Comparison of ENCODE assay signal across 20 mouse cellular contexts in the genomic region with DNA sequence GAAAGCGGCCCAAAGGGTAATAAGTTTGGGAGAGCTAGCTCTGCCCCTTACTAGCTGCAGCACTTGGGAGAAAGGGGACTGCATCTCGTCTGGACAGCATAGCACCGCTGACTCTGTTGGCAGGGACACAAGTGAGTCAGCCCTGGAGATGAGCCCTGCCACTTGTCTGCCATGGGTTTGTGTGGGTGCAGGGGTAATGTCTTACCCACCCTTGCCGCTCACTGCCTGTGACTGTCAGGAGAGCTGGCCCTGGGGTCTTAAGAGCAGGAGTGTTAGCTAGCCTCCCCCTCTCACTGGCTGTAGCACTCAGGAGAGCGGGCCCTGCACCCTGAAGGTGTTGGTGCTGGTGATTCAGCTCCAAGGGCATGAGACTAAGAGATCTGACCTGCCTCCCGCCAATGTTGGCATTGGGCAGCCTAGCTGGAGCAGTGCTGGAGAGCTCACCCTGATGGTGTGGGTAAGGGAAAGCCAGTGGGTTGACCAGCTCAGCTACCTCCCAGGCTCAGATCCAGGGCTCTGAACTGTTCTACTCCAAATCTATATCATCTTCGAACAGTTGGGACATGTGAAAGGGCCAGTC.
A peak's percentile ranks its signal among the peaks of the same experiment; 100 is the strongest.
DNase-seq lines count a peak whose midpoint lies in the region; ATAC-seq and TF ChIP-seq lines count a peak whose summit lies in the region.
"Had no signal": no experiment of that assay in that cellular context is flagged by ENCODE, and none has a peak within 500 bp of the region (broad histone marks: within the 10 kb centered on the region; RNA-seq: fewer than 3 reads in every experiment).

No protein-coding gene starts in this region.

- no peak for TF ChIP-seq CTCF in midbrain, postnatal 0 days (IDR thresholded peaks at IDR 0.05)
- no peak for TF ChIP-seq CTCF in left cerebral cortex, adult 2 months (IDR thresholded peaks at IDR 0.05)

- H3K27ac ChIP-seq in midbrain, embryonic 11.5 days (ENCODE audit: low read depth, low read length) = no peak overlapping the region
- no peak overlapping the region for H3K27ac ChIP-seq in midbrain, postnatal 0 days (ENCODE audit: low read depth, low read length)
- H3K27ac ChIP-seq in midbrain, embryonic 16.5 days (ENCODE audit: low read length) = no peak overlapping the region
- H3K27ac ChIP-seq in kidney, embryonic 15.5 days = no peak overlapping the region
- H3K27ac ChIP-seq in left cerebral cortex, adult 2 months = no peak overlapping the region
- H3K27ac ChIP-seq: heart, embryonic 15.5 days; hindbrain, embryonic 12.5 days; limb, embryonic 15.5 days had no signal

- H3K9ac ChIP-seq in midbrain, embryonic 11.5 days (ENCODE audit: low read length) = no peak overlapping the region
- H3K9ac ChIP-seq in midbrain, postnatal 0 days (replicated peaks; ENCODE audit: low read length, poor library complexity, severe bottlenecking) = no peak overlapping the region
- no peak overlapping the region for H3K9ac ChIP-seq in midbrain, embryonic 16.5 days (ENCODE audit: low read depth, low read length)
- H3K9ac ChIP-seq in kidney, embryonic 15.5 days = no peak overlapping the region
- H3K9ac ChIP-seq: heart, embryonic 15.5 days; hindbrain, embryonic 12.5 days; limb, embryonic 15.5 days; liver, postnatal 0 days had no signal

- no peaks in the 10 kb centered on the region for H3K36me3 ChIP-seq in midbrain, embryonic 11.5 days (ENCODE audit: control insufficient read depth, insufficient read depth, low read length)
- H3K36me3 ChIP-seq in midbrain, postnatal 0 days (ENCODE audit: insufficient read depth, low read length) = no peaks in the 10 kb centered on the region; the same call in 1 of the 2 replicates
- H3K36me3 ChIP-seq in midbrain, embryonic 16.5 days (ENCODE audit: control insufficient read depth, insufficient read depth, low read length) = no peaks in the 10 kb centered on the region
- peaks cover 11% of the 10 kb centered on the region for H3K36me3 ChIP-seq in kidney, embryonic 15.5 days
- H3K36me3 ChIP-seq: hindbrain, embryonic 12.5 days had no signal

- H3K4me2 ChIP-seq in midbrain, embryonic 11.5 days = no peak overlapping the region
- H3K4me2 ChIP-seq in midbrain, postnatal 0 days (ENCODE audit: low read depth, low read length, poor library complexity, severe bottlenecking) = no peak overlapping the region
- H3K4me2 ChIP-seq in midbrain, embryonic 16.5 days (ENCODE audit: low read length) = no peak overlapping the region
- no peak overlapping the region for H3K4me2 ChIP-seq in kidney, embryonic 15.5 days
- H3K4me2 ChIP-seq: heart, embryonic 15.5 days; hindbrain, embryonic 12.5 days; limb, embryonic 15.5 days had no signal

- no peaks in the 10 kb centered on the region for H3K9me3 ChIP-seq in midbrain, embryonic 11.5 days (ENCODE audit: control insufficient read depth, low read length)
- H3K9me3 ChIP-seq in midbrain, postnatal 0 days (ENCODE audit: low read length) = no peaks in the 10 kb centered on the region
- H3K9me3 ChIP-seq in midbrain, embryonic 16.5 days (replicated peaks; ENCODE audit: control insufficient read depth, low read length, poor library complexity, severe bottlenecking) = no peaks in the 10 kb centered on the region
- H3K9me3 ChIP-seq in kidney, embryonic 15.5 days (replicated peaks) = no peaks in the 10 kb centered on the region
- H3K9me3 ChIP-seq: heart, embryonic 15.5 days; hindbrain, embryonic 12.5 days; limb, embryonic 15.5 days; megakaryocyte, embryonic 14.5 days had no signal

- H3K27me3 ChIP-seq in midbrain, embryonic 11.5 days (ENCODE audit: control insufficient read depth, insufficient read depth, low read length) = no peaks in the 10 kb centered on the region
- H3K27me3 ChIP-seq in midbrain, postnatal 0 days (ENCODE audit: insufficient read depth, low read length) = no peaks in the 10 kb centered on the region
- no peaks in the 10 kb centered on the region for H3K27me3 ChIP-seq in midbrain, embryonic 16.5 days (ENCODE audit: control insufficient read depth, insufficient read depth, low read depth, low read length)
- no peaks in the 10 kb centered on the region for H3K27me3 ChIP-seq in kidney, embryonic 15.5 days
- H3K27me3 ChIP-seq: heart, embryonic 15.5 days; hindbrain, embryonic 12.5 days; limb, embryonic 15.5 days; megakaryocyte, embryonic 14.5 days had no signal

- no peaks in the 10 kb centered on the region for H3K4me1 ChIP-seq in midbrain, embryonic 11.5 days (ENCODE audit: control insufficient read depth, insufficient read depth, low read length)
- H3K4me1 ChIP-seq in midbrain, postnatal 0 days (ENCODE audit: insufficient read depth, low read length) = no peaks in the 10 kb centered on the region
- H3K4me1 ChIP-seq in midbrain, embryonic 16.5 days (ENCODE audit: control insufficient read depth, insufficient read depth, low read length) = 0 out of 2 replicates have a peak, but pooled peaks cover 1% of the 10 kb centered on the region
- no peaks in the 10 kb centered on the region for H3K4me1 ChIP-seq in kidney, embryonic 15.5 days
- H3K4me1 ChIP-seq: heart, embryonic 15.5 days; hindbrain, embryonic 12.5 days had no signal

- DNase-seq in frontal cortex, postnatal 14 days (ENCODE audit: low spot score in 2 of 2) = no peak
- DNase-seq in midbrain, embryonic 11.5 days (ENCODE audit: low spot score, missing footprints) = peak; percentile 28
- DNase-seq in midbrain, postnatal 0 days (ENCODE audit: low spot score) = no peak
- peak; percentile 22 to 58 for DNase-seq in adrenal gland, adult 18-20 months (ENCODE audit: low spot score in 2 of 2)
- no peak for DNase-seq in left cerebral cortex, adult 2 months (ENCODE audit: extremely low spot score in 1 of 2, low spot score in 2 of 2)
- DNase-seq: B cell, adult 2 months; cerebellum, adult 9-11 months; kidney, postnatal 36 days; layer of hippocampus, adult 9-11 months; liver, postnatal 0 days; lung, postnatal 14 days; thymus, postnatal 4 days had no signal

- 93% methylated on average over 7 of the region's 7 CpGs for WGBS in midbrain, embryonic 11.5 days
- 93% methylated on average over 7 of the region's 7 CpGs for WGBS in midbrain, postnatal 0 days
- WGBS in midbrain, embryonic 16.5 days = 88% methylated on average over 7 of the region's 7 CpGs
- 90% methylated on average over 7 of the region's 7 CpGs for WGBS in kidney, embryonic 15.5 days

- H3K4me3 ChIP-seq in midbrain, embryonic 11.5 days (ENCODE audit: low read depth, low read length) = no peak overlapping the region
- H3K4me3 ChIP-seq in midbrain, postnatal 0 days (ENCODE audit: low read depth, low read length) = no peak overlapping the region
- no peak overlapping the region for H3K4me3 ChIP-seq in midbrain, embryonic 16.5 days (ENCODE audit: low read depth, low read length)
- H3K4me3 ChIP-seq in kidney, embryonic 15.5 days (replicated peaks) = no peak overlapping the region
- no peak overlapping the region for H3K4me3 ChIP-seq in left cerebral cortex, adult 2 months
- H3K4me3 ChIP-seq: heart, embryonic 15.5 days; hindbrain, embryonic 12.5 days; limb, embryonic 15.5 days; megakaryocyte, embryonic 14.5 days had no signal

- ATAC-seq in frontal cortex, adult (ENCODE audit: low TSS enrichment) = peak; percentile 45; the same call in 1 of the 2 replicates
- no peak for ATAC-seq in midbrain, embryonic 11.5 days (ENCODE audit: low FRiP score)
- ATAC-seq in midbrain, postnatal 0 days (ENCODE audit: low FRiP score) = no peak
- peak; percentile 37; the same call in 1 of the 2 replicates for ATAC-seq in midbrain, embryonic 16.5 days
- ATAC-seq in kidney, embryonic 15.5 days (replicated peaks; ENCODE audit: low FRiP score) = no peak
- ATAC-seq: intestine, postnatal 0 days; liver, postnatal 0 days had no signal

- intact Hi-C loops in left cerebral cortex, adult 2 months (cut with DNase I) = no loop called here

Comparison
In these comparisons a context has a peak if more than half of its experiments do, and no peak if none do; other contexts are left out.
1. ATAC-seq: peak in frontal cortex, adult (single experiment) and midbrain, embryonic 16.5 days (single experiment); none in midbrain, embryonic 11.5 days (single experiment), midbrain, postnatal 0 days (single experiment) and kidney, embryonic 15.5 days (single experiment).
2. DNase-seq: peak in midbrain, embryonic 11.5 days (single experiment) and adrenal gland, adult 18-20 months (2 of 2); none in frontal cortex, postnatal 14 days (0 of 2), midbrain, postnatal 0 days (single experiment) and left cerebral cortex, adult 2 months (0 of 2).